Mouse (Mus musculus): ENCODE measurements around the gene Arhgap10. TPM values are rescaled to one million over a fixed set of nuclear protein-coding genes. Genes with fewer than 3 reads are reported as not detected.
A peak's percentile ranks its signal among the peaks of the same experiment; 100 is the strongest.

Arhgap10 gene
- polyA plus RNA-seq (2015; fragmentation: Nextera tagmentation; extraction: Ambion mirVana), result 28.9 and 29.6 TPM in 2 replicates

DNA sequence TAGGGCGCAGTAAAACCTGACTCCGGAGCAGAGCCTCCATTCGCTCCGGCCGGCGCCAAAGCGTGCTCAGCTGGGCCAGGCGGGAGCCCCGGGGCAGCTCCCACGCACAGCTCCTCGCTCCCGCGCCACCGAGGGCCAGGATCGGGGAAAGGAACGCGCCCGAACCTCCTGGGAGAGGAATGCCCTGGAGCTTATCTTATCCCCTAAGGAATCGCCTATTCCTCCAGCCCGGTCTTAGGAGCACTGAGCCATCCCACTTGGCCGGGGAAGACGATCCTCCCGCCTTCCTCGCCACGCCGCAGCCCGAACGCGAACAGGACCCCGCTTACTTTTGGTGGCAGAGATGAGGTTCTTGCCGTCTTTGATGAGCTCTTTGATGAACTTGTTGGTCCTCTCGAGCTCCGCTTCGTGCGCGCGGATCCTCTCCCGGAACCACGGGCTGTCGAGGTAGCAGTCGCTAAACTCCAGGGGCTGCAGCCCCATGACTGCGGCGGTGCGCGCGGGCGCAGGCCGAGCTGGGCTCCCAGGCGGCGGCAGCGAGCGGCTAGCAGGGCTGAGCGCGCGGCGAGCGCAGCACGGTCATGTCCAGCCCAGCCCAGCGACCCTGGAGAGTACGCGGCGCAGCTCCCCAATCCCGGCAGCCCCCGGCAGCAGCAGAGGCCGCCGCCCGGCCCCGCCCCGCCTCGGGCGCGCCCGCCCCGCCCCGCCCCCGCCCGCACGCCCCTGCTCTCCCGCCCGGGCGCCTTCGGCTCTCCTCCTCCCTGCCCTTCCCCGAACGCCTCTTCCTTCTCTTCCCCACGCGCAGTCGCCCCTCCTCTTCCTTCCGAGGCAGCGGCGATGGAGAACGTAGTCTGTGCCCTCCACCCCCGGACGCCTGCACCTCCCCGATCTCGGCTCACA, at the start of gene Arhgap10:
TSS of gene Arhgap10 (minus strand) at position 653 of the 900 bp plus-strand sequence.
- peaks cover 17% of the 10 kb centered on the region for H3K4me1 ChIP-seq (ENCODE audit: control insufficient read depth, insufficient read depth, low read length)
- WGBS, result under 1% methylated on average over 85 of the region's 95 CpGs
- H3K9ac ChIP-seq (ENCODE audit: low read depth, low read length), result peak within 1 kb of the TSS; percentile 88
- no peaks in the 10 kb centered on the region for H3K36me3 ChIP-seq (ENCODE audit: control insufficient read depth, insufficient read depth, low read length)
- H3K4me2 ChIP-seq (ENCODE audit: low read depth, low read length), result peak within 1 kb of the TSS; percentile 83
- no peaks in the 10 kb centered on the region for H3K9me3 ChIP-seq (ENCODE audit: control insufficient read depth, low read length)
- ATAC-seq, result peak; percentile 92
- peak within 1 kb of the TSS; percentile 92 for H3K27ac ChIP-seq (ENCODE audit: low read length)
- H3K27me3 ChIP-seq (replicated peaks; ENCODE audit: control insufficient read depth, insufficient read depth, low read length), result no peaks in the 10 kb centered on the region
- peak within 1 kb of the TSS; percentile 93 for H3K4me3 ChIP-seq (ENCODE audit: low read length)

DNA sequence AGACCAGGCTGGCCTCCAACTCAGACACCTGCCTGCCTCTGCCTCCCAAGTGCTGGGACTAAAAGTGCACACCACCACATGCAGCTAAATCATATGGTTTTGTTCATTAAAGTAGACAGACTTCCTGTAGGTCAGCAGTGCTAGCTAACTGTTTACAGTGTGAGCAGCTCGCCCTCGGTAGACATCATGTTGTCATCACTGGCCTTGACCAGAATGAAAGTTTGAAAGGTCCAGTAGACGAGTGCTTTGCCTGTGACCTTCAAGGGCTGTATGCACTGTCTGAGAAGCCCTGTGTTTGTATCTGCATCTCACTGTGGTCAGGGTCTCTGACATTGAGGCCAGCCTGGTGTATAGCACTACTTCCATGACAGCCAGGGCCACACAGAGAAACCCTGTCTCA, 43.7 kb upstream of the Arhgap10 start:
- Histone ChIP-seq H3K9ac (ENCODE audit: low read depth, low read length) (no peak overlapping the region), H3K36me3 (ENCODE audit: control insufficient read depth, insufficient read depth, low read length) (peaks cover 2% of the 10 kb centered on the region; the same call in 1 of the 2 replicates), H3K27ac (ENCODE audit: low read length) (no peak overlapping the region), H3K4me2 (ENCODE audit: low read depth, low read length) (no peak overlapping the region), H3K4me3 (ENCODE audit: low read length) (no peak overlapping the region), H3K27me3 (replicated peaks; ENCODE audit: control insufficient read depth, insufficient read depth, low read length) (no peaks in the 10 kb centered on the region), H3K9me3 (ENCODE audit: control insufficient read depth, low read length) (no peaks in the 10 kb centered on the region), H3K4me1 (ENCODE audit: control insufficient read depth, insufficient read depth, low read length) (no peaks in the 10 kb centered on the region)
- WGBS, result 78% methylated on average over 3 of the region's 3 CpGs
- ATAC-seq, result no peak

DNA sequence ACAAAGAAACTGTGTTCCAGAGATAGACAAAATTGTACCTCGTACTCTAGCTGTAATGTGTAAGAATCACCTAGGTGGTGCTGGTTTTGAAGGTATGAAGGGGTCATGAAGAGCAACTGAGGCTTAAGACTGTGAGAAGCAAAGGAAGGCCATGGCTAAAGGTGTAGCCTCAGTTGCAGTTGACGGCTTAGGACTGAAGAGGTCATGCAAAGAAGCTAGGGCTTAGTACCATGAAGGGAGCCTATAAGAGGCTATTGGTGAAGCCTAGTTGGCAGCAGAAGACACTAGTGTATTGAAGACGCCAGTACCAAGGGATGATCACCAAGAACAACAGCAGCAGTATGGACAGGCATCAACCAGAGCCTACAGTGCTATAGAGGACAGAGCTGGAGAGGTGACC, 34.7 kb upstream of the Arhgap10 start:
- no peak overlapping the region for H3K4me3 ChIP-seq (ENCODE audit: low read length)
- H3K9me3 ChIP-seq (ENCODE audit: control insufficient read depth, low read length), result no peaks in the 10 kb centered on the region
- H3K27ac ChIP-seq (ENCODE audit: low read length), result no peak overlapping the region
- no peak overlapping the region for H3K9ac ChIP-seq (ENCODE audit: low read depth, low read length)
- ATAC-seq, result no peak
- H3K27me3 ChIP-seq (replicated peaks; ENCODE audit: control insufficient read depth, insufficient read depth, low read length), result no peaks in the 10 kb centered on the region
- H3K4me2 ChIP-seq (ENCODE audit: low read depth, low read length), result no peak overlapping the region
- WGBS, result 96% methylated on average over 3 of the region's 3 CpGs
- H3K36me3 ChIP-seq (ENCODE audit: control insufficient read depth, insufficient read depth, low read length), result peaks cover 18% of the 10 kb centered on the region
- H3K4me1 ChIP-seq (ENCODE audit: control insufficient read depth, insufficient read depth, low read length), result peaks cover 5% of the 10 kb centered on the region; the same call in 1 of the 2 replicates

DNA sequence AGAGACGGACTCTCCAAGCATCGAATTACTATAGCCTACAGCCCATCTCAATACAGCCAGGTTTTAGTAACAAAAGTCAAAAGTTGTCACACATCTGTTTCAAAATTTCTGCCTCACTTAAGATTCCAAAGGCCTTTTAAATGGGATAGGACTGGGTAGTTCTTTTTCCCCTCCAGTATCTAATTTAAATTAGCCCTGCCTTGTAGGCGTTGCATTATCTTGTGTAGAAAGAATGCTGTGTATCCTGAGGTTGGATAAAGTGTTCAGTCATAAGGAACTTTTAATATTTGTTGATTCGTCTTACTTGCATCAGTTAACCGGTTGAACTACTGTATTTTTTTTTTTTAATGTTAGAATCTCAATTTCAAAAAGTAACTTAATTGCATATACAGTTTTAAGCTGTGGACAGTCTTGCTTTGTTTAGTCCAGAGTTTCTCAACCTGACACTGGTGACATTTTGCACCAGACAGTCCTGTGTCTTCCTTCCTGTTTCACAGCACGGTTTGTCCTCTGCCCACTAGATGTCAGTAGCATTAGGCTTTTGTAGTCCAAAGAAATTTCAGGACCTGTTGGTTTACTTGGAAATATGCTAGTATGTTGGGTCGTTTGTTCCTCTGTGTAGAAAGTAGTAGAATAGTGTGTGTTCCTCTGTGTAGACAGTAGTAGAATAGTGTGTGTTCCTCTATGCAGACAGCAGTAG, 32.3 kb upstream of the Arhgap10 start:
- no peak for ATAC-seq
- peak overlapping the region; percentile 94 for H3K27ac ChIP-seq (ENCODE audit: low read length)
- peak overlapping the region; percentile 67 for H3K4me2 ChIP-seq (ENCODE audit: low read depth, low read length)
- peaks cover 5% of the 10 kb centered on the region; the same call in 1 of the 2 replicates for H3K4me1 ChIP-seq (ENCODE audit: control insufficient read depth, insufficient read depth, low read length)
- H3K9ac ChIP-seq (ENCODE audit: low read depth, low read length), result peak overlapping the region; percentile 97
- H3K4me3 ChIP-seq (ENCODE audit: low read length), result peak overlapping the region; percentile 96
- no peaks in the 10 kb centered on the region for H3K9me3 ChIP-seq (ENCODE audit: control insufficient read depth, low read length)
- no peaks in the 10 kb centered on the region for H3K27me3 ChIP-seq (replicated peaks; ENCODE audit: control insufficient read depth, insufficient read depth, low read length)
- H3K36me3 ChIP-seq (ENCODE audit: control insufficient read depth, insufficient read depth, low read length), result peaks cover 13% of the 10 kb centered on the region
- 19% methylated on average over 7 of the region's 7 CpGs for WGBS

DNA sequence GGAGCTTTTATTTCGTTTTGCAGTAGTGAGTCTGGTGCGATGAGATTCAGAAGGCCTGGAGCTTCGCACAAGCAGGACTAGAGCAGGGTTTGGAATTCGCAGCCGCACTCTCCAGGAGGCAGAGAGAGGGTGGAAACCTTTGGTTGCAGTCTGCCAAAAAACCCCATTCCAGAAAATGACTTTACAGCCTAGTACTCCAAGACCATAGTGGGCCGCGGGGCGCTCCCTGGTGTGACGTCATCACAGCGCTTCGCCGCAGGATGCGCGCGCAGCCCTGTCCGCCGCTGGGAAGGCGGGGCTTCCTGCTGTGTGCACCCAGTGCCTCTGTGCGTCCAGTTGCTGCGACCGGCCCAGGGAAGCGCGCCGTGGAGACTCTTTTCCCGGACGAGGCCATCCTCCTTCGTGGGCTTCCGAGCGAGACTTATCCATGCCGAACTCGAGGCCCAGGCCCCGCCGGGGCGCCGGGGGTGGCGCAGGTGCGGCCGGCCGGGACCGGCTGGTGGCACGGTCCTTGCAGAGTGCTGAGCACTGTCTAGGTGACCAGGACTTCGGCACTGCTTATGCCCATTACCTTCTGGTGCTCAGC, 31.5 kb upstream of the Arhgap10 start, which contains the start of gene Prmt9:
TSS of gene Prmt9 (plus strand) at position 277 of the 586 bp plus-strand sequence.
- Histone ChIP-seq H3K4me3 (ENCODE audit: low read length) (peak within 1 kb of the TSS; percentile 96), H3K27me3 (replicated peaks; ENCODE audit: control insufficient read depth, insufficient read depth, low read length) (no peaks in the 10 kb centered on the region), H3K27ac (ENCODE audit: low read length) (peak within 1 kb of the TSS; percentile 94), H3K9me3 (ENCODE audit: control insufficient read depth, low read length) (no peaks in the 10 kb centered on the region), H3K4me2 (ENCODE audit: low read depth, low read length) (peak within 1 kb of the TSS; percentile 67), H3K4me1 (ENCODE audit: control insufficient read depth, insufficient read depth, low read length) (peaks cover 5% of the 10 kb centered on the region; the same call in 1 of the 2 replicates), H3K36me3 (ENCODE audit: control insufficient read depth, insufficient read depth, low read length) (peaks cover 13% of the 10 kb centered on the region), H3K9ac (ENCODE audit: low read depth, low read length) (peak within 1 kb of the TSS; percentile 97)
- peak; percentile 98 for ATAC-seq
- WGBS, result 3% methylated on average over 42 of the region's 42 CpGs

DNA sequence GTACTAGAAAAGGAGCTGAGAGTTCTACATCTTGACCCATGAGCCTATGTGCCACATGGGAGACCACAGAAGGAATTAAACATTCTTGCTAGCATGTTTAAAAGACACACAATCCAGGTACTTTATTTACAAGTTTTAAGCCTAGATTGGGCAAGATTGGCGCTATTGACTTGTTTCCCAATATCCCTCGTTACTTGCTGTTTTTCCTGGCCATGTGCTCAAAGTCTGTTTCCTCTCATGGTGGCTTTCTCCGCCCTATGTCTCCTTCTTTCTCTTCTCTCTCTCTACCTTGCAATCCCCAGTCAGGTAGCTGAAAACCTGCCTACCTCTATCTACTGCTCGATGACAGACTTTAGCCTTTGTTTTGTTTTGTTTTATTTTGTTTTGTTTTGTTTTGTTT, 27.9 kb upstream of the Arhgap10 start:
- Histone ChIP-seq H3K27me3 (replicated peaks; ENCODE audit: control insufficient read depth, insufficient read depth, low read length) (no peaks in the 10 kb centered on the region), H3K4me1 (ENCODE audit: control insufficient read depth, insufficient read depth, low read length) (no peaks in the 10 kb centered on the region), H3K36me3 (ENCODE audit: control insufficient read depth, insufficient read depth, low read length) (no peaks in the 10 kb centered on the region), H3K9ac (ENCODE audit: low read depth, low read length) (no peak overlapping the region), H3K4me2 (ENCODE audit: low read depth, low read length) (no peak overlapping the region), H3K27ac (ENCODE audit: low read length) (no peak overlapping the region), H3K9me3 (ENCODE audit: control insufficient read depth, low read length) (no peaks in the 10 kb centered on the region), H3K4me3 (ENCODE audit: low read length) (no peak overlapping the region)
- 89% methylated on average over 4 of the region's 4 CpGs for WGBS
- no peak for ATAC-seq

DNA sequence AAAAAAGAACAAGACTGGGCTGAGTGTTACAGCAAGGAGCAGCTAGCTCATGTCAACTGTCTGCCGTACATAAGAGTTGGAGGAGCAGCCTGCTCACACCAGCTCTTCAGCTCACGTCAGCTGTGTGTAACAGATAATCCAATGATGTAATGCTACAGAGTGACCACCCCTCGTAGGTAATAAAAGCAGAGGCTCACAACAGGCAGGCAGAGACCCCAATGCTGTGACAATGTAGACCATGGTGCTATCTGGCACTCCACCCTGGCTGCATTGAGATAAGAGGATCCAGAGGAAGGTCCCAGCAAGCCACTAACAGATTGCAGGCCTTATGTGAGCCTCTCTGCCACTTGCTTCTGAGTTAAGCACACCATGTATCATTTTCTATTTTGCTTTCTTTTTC, 26.7 kb upstream of the Arhgap10 start:
- H3K4me2 ChIP-seq (ENCODE audit: low read depth, low read length), result no peak overlapping the region
- no peaks in the 10 kb centered on the region for H3K36me3 ChIP-seq (ENCODE audit: control insufficient read depth, insufficient read depth, low read length)
- H3K9me3 ChIP-seq (ENCODE audit: control insufficient read depth, low read length), result no peaks in the 10 kb centered on the region
- no peak overlapping the region for H3K27ac ChIP-seq (ENCODE audit: low read length)
- no peak overlapping the region for H3K9ac ChIP-seq (ENCODE audit: low read depth, low read length)
- H3K4me1 ChIP-seq (ENCODE audit: control insufficient read depth, insufficient read depth, low read length), result no peaks in the 10 kb centered on the region
- no peak overlapping the region for H3K4me3 ChIP-seq (ENCODE audit: low read length)
- H3K27me3 ChIP-seq (replicated peaks; ENCODE audit: control insufficient read depth, insufficient read depth, low read length), result no peaks in the 10 kb centered on the region
- no peak for ATAC-seq
- 63% methylated on average over 3 of the region's 3 CpGs for WGBS

DNA sequence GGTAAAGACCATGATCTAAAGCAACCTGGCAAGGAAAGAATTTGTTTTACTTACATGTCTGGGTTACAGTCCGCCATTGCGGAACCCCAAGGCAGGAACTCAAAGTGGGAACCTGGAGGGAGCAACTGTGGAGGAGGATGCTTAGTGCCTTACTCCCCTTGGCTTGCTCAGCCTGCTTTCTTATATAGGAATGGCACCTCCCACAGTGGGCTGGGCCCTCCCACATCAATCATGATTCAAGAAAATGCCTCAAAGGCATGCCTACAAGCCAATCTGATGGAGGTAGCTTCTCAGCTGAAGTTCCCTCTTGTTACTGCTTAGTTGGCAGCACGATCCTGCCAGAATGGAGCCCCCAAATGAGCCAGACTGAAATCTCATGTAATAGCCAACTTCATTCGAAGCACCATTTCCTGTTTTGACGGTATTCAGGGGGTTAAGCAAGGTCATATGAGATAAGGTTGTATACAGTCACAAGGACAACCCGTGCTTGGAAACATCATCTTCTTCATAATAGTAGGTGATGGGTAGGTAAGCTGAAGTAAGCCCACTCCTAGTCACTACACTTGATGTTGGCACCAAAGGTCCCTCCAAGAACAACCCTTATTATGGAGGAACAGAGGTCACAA, 25.5 kb upstream of the Arhgap10 start:
- Histone ChIP-seq H3K36me3 (ENCODE audit: control insufficient read depth, insufficient read depth, low read length) (no peaks in the 10 kb centered on the region), H3K4me3 (ENCODE audit: low read length) (no peak overlapping the region), H3K9ac (ENCODE audit: low read depth, low read length) (no peak overlapping the region), H3K27ac (ENCODE audit: low read length) (no peak overlapping the region), H3K27me3 (replicated peaks; ENCODE audit: control insufficient read depth, insufficient read depth, low read length) (no peaks in the 10 kb centered on the region), H3K4me2 (ENCODE audit: low read depth, low read length) (no peak overlapping the region), H3K4me1 (ENCODE audit: control insufficient read depth, insufficient read depth, low read length) (no peaks in the 10 kb centered on the region), H3K9me3 (ENCODE audit: control insufficient read depth, low read length) (no peaks in the 10 kb centered on the region)
- WGBS, result 83% methylated on average over 6 of the region's 6 CpGs
- ATAC-seq, result no peak

DNA sequence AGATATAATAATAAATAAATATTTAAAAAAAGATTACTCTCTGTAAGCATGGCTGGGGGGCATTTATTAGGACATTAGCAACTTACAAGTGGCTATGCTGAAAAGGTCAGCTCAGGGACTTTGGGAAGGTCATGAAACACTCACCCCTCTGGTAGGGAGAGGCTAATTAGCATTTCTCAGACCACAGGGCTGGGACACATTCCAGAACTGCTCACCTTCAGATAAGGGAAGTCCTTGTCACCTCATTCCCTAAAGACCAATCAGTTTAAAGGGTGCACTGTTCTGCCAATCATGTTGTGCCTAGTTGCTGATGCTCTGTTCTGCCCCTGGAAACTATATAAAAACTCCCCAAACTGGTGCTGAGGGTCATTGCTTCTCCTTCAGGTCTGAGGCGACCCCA, 20.5 kb upstream of the Arhgap10 start:
- WGBS, result 81% methylated on average over 1 of the region's 1 CpGs

More for the DNA sequence above, 20.5 kb upstream of the Arhgap10 start:
- no peaks in the 10 kb centered on the region for H3K27me3 ChIP-seq (replicated peaks; ENCODE audit: control insufficient read depth, insufficient read depth, low read length)
- H3K27ac ChIP-seq (ENCODE audit: low read length), result no peak overlapping the region
- no peak overlapping the region for H3K9ac ChIP-seq (ENCODE audit: low read depth, low read length)
- no peaks in the 10 kb centered on the region for H3K4me1 ChIP-seq (ENCODE audit: control insufficient read depth, insufficient read depth, low read length)
- ATAC-seq, result no peak
- no peak overlapping the region for H3K4me2 ChIP-seq (ENCODE audit: low read depth, low read length)
- no peak overlapping the region for H3K4me3 ChIP-seq (ENCODE audit: low read length)
- H3K9me3 ChIP-seq (ENCODE audit: control insufficient read depth, low read length), result no peaks in the 10 kb centered on the region
- no peaks in the 10 kb centered on the region for H3K36me3 ChIP-seq (ENCODE audit: control insufficient read depth, insufficient read depth, low read length)

All from intestine, embryonic 16.5 days (tissue).